Mouse (Mus musculus): ENCODE measurements around the gene Ube4a. TPM values are rescaled to one million over a fixed set of nuclear protein-coding genes. Genes with fewer than 3 reads are reported as not detected.

Gene Ube4a
- total RNA-seq, 1 experiment from 2014 or later, result 48.0 TPM

DNA sequence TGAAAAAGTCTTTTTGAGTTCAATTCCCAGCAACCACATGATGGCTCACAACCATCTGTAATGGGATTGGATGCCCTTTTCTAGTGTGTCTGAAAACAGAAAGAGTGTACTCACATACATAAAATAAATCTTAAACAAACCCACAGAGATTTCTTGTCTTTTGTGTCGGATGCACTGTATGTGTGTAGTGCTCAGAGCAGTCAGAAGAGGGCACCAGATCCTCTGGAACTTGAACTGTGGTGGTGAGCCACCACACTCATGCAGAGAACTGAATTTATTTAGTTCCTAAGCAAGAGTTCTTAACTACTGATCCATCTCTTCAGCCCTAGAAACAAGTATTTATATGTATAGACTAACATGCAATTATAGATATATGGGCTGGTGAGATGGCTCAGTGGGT is 49.2 kb downstream of the Ube4a start:
- ATAC-seq (ENCODE audit: extremely low read depth, insufficient number of reproducible peaks, low FRiP score, poor library complexity, severe bottlenecking), result peak; percentile 66

DNA sequence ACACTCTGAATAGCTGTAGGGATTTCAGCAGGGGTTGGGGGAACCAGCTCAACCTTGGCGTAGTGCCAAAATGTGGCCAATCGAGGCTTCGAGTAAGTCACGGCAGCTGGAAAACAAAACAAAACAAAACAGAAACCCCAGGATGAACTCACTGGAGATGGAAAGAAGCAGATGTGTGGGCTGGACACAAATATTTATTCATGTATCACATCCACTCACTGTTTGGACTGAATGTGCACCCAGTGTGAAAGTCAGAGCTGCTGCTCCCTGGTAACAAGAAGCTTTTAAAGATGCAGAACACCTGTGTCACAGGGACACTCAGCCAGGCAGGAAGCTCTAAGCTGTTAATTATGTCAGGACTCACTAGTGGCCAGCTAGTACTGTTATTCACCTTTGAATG is 50.7 kb downstream of the Ube4a start:
- ATAC-seq (ENCODE audit: extremely low read depth, insufficient number of reproducible peaks, low FRiP score, poor library complexity, severe bottlenecking), result no peak

- no peak for ATAC-seq (ENCODE audit: extremely low read depth, insufficient number of reproducible peaks, low FRiP score, poor library complexity, severe bottlenecking)
Observed at GRCm38 (mm10) chr9:44911365-44911764, 54.0 kb downstream of the Ube4a start.

DNA sequence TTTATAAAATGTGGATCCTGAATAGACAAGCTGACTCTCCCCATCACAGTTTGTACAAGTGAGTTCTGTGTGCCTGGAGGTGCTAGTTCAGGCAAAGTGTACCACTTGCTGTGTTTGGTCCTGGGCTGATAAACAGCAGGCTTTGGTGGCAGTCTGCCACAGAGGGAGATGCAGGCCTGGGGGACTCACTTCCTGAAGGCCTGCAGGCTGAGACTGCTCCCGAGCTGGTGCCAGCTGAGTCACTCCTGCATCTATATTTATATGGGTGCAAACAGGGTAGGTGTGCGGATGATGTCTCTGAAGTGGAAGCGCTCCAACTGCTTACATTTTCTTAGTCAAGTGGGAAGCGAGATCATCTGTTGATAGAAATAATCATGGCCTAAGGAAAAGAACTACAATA is 59.8 kb downstream of the Ube4a start:
- no peak for ATAC-seq (ENCODE audit: extremely low read depth, insufficient number of reproducible peaks, low FRiP score, poor library complexity, severe bottlenecking)

GRCm38 (mm10) chr9:44904964-44905363 is 60.4 kb downstream of the Ube4a start:
- ATAC-seq (ENCODE audit: extremely low read depth, insufficient number of reproducible peaks, low FRiP score, poor library complexity, severe bottlenecking), result no peak

DNA sequence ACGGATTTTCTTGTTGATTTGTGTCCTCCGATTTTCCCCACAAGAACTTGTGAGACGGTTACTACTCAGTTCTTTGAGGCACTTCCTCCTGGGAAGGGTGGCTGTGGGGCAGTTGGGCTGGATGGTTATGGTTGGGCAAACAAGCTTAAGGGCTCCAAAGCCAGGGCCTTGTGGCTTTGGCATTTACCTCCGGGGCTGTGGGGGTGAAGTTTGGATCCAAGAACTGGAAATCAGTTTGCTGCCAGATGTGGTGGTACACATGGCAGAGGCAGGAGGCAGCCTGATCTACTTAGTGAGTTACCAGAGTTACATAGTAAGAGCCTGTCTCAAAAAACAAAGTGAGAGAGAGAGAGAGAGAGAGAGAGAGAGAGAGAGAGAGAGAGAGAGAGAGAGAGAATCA is 61.5 kb downstream of the Ube4a start:
- ATAC-seq (ENCODE audit: extremely low read depth, insufficient number of reproducible peaks, low FRiP score, poor library complexity, severe bottlenecking), result no peak

DNA sequence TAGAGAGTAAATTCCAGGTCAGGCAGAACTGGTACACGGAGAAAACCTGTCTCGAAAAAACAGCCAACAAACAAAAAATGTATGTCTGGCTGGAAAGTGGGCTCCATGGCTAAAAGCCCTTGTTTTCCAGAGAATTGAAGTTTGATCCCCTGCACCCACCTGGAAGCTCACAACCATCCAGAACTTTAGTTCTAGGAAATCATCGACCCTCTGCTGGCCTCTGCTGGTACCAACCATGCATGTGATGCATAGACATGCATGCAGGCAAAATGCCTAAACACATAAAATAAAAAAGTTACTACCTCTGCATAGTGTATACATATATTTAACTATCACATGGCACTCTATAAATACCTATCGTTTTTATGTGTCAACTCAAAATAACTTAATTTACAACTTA is 65.0 kb downstream of the Ube4a start:
- no peak for ATAC-seq (ENCODE audit: extremely low read depth, insufficient number of reproducible peaks, low FRiP score, poor library complexity, severe bottlenecking)

DNA sequence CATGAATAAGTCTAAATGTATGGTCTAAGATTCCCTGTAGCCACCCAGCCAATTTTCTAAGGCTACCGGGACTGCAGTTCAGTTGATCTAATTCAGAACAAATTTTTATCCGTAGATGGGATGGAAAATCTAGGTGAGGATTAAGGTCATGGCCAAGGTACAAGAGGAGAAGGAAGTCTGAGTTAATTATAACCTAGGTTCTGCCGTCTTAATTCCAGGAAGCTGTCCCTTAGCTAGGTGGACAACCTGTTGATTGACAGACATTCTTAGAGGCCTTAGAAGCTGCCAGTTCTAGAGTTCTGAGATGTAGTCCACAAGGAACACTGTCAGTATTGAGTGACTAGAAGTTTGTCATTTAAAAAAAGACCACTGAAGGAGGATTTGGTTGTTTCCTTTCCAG is 65.7 kb downstream of the Ube4a start:
- no peak for ATAC-seq (ENCODE audit: extremely low read depth, insufficient number of reproducible peaks, low FRiP score, poor library complexity, severe bottlenecking)

- ATAC-seq (ENCODE audit: extremely low read depth, insufficient number of reproducible peaks, low FRiP score, poor library complexity, severe bottlenecking), result no peak
Observed at GRCm38 (mm10) chr9:44897024-44897423, 68.4 kb downstream of the Ube4a start.

DNA sequence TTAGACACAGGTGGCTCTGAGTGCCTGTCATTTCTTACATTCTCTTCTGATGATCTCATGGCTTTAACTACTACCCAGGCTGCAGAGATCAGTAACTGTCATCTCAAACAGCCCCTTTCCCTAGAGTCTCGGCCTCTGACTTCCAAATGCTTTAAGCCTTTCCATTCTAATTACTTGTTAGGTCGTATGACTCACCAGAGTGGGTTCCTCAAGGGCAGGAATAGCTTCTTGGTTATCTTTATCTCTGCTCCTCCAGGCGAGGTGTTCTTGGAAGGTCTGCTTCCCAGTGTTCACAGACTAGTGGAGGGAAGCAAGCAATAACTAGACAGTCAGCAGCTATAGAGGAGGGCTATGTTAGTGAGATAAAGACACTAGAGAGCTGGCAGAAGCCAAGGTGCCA is 72.7 kb downstream of the Ube4a start:
- no peak for ATAC-seq (ENCODE audit: extremely low read depth, insufficient number of reproducible peaks, low FRiP score, poor library complexity, severe bottlenecking)

DNA sequence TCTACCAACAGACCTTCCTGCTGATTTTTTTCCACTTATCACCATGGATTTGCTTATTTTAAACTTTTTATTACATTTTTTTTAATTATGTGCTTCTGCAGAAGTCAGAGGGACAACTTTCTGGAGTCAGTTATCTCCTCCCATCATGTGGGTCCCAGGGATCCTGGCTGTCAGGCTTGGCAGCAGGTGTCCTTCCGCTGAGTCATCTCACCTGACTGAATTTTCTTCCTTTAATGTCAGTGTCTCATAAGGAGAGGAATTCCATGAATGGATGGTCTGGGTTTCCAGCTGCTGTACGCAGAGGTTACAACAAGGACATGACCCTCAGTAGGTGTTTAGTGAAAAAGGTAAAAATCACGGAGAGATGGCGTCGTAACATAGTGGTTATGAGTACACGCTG is 74.2 kb downstream of the Ube4a start:
- ATAC-seq (ENCODE audit: extremely low read depth, insufficient number of reproducible peaks, low FRiP score, poor library complexity, severe bottlenecking), result no peak

GRCm38 (mm10) chr9:44890122-44890521 is 75.3 kb downstream of the Ube4a start:
- no peak for ATAC-seq (ENCODE audit: extremely low read depth, insufficient number of reproducible peaks, low FRiP score, poor library complexity, severe bottlenecking)

DNA sequence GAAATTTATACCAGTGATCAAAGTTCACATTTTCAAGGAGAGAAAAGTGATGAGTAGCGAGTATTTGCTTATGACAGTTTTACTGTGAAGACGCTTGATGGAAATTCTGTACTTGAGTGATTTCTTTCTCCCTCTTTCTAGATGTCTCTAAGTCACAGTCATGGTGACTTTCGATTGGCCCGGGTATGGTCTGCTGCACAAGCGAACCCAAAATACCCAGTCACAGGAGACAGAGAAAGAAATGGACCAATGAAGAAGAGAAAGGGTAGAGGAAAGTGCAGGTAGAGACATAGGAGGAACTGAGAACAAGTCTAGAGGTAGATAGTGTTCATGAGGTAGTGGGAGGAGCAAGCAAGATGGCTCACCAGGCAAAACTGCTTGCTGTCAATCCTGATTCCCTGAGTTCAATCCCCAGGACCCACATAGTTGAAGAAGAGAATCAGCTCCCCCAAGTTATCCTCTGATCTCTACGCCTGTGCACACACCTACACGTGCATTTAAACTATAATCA is 77.2 kb downstream of the Ube4a start:
- ATAC-seq (ENCODE audit: extremely low read depth, insufficient number of reproducible peaks, low FRiP score, poor library complexity, severe bottlenecking), result peak; percentile 46; the same call in 1 of the 2 replicates

GRCm38 (mm10) chr9:44882981-44883569 is 82.3 kb downstream of the Ube4a start:
- no peak for ATAC-seq (ENCODE audit: extremely low read depth, insufficient number of reproducible peaks, low FRiP score, poor library complexity, severe bottlenecking)

DNA sequence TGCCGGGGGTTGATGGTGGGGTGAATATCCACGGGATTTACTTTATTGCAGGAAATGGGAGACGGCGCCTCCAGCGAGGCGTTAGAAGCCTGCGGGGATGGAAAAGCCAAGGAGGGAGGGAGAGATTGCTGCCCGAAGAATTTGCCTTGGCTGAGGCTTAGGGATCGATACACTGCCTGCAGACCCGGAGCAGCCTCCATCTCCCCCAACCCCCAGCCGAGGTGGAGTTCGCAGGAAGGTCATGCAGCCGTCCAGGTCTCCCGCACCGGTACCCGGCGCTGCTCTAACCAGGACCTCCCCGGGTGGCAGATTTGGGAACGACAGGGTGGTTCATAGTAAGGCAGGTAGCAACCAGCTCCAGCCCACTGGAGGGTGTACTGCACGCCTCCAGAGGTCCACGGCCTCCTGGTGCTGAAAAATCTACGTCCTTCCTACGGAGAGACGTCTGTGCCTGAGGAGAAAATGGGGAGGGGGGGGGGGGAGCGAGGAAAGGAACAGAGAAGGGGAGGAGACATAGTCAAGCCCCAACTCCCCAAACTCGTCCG is 82.9 kb downstream of the Ube4a start:
- peak; percentile 55 for ATAC-seq (ENCODE audit: extremely low read depth, insufficient number of reproducible peaks, low FRiP score, poor library complexity, severe bottlenecking)

GRCm38 (mm10) chr9:44881941-44882435 is 83.4 kb downstream of the Ube4a start:
- no peak for ATAC-seq (ENCODE audit: extremely low read depth, insufficient number of reproducible peaks, low FRiP score, poor library complexity, severe bottlenecking)

DNA sequence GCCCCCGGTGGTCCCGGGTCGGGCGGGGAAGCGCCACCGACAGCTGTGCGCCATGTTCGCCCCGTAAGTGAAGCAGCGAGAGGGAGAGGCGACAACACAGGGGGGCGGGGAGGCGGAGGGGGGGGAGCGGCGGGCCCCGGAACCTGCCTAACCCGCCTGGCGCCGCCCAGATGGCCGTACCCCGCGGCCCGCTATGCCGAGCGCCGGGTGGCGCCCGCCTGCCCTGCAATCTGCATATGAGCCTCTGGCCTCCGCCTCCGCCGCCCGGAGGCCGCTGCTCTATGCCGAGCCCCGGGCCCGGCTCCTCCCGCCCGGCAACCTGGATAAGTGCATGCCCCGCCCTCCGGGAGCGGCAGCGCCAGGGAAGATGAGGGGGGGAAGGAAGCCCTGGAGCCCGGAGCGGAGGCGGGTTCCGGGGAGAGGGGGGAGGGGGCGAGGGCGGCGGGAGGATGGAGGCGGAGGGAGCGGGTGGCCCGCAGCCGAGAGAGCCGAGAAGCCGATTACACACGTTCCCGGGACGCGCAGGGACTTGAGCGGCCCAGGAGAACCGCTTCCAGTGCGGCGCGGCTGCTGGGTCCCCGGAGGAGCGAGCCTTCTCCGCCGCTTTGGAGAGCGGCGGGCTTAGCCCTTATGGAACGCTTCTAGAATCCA is 84.1 kb downstream of the Ube4a start, which contains the start of gene Kmt2a:
Gene Kmt2a, minus strand, starts transcription at position 76 of the 651 bp plus-strand sequence.
- peak; percentile 71 for ATAC-seq (ENCODE audit: extremely low read depth, insufficient number of reproducible peaks, low FRiP score, poor library complexity, severe bottlenecking)

DNA sequence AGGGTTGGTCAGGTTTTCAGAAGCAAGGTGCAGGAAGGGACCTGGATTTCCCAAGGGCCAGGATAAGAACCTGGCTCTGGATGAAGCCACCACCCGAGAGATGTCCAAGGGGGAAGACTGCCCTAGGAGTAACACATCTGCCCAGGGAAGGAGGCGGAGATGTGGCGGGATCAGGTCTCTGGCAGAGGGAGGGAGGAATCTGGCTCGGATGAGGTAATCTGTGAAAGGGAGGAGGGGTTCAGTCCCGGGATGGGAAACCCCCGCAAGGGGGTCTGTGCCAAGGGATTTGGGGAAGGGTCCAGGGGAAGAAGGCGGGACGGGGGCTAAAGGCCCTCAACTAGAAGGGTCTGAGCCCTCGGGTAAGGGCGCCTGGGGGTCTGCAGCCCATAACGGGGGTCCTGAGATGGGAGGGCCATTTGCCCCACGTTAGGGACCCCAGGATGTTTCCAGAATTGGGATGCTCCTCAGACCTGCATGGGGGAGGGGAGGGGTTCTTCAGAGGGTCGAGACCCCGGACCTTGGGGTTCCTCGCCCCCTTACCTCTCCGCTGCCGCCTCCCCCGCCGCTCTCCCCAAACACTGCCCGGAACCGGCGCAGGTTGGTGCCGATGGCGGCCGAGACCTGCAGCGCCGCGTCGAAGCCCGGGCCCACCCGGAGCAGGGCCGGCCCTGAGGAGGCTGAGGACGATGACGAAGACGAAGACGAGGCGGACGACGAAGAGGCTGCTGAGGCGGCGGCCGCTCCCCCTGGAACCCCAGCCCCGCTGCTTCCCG is 84.9 kb downstream of the Ube4a start:
- ATAC-seq (ENCODE audit: extremely low read depth, insufficient number of reproducible peaks, low FRiP score, poor library complexity, severe bottlenecking), result no peak

- ATAC-seq (ENCODE audit: extremely low read depth, insufficient number of reproducible peaks, low FRiP score, poor library complexity, severe bottlenecking), result no peak
Observed at GRCm38 (mm10) chr9:44879694-44880271, 85.6 kb downstream of the Ube4a start.
